Mouse (Mus musculus) MEL (cell line): Measurements from ENCODE around the gene Sept5. TPM values are rescaled to one million over a fixed set of nuclear protein-coding genes. Genes with fewer than 3 reads are reported as not detected.

ENCODE experiments used
- DNase-seq: peaks from one replicate; pipeline ENCODE4 v3.0.0; 2011; ENCODE audit warnings: low read depth, low spot score
- H3K27ac ChIP-seq: 2 replicates; pipeline ENCODE4 v1.5.1; 2012; ENCODE audit warnings: low read depth, mild to moderate bottlenecking, control low read depth, low read length, moderate library complexity; ENCODE audit not compliant: control insufficient read depth
- H3K27me3 ChIP-seq, 2 experiments: fragments of 150-350 bp in 1 of 2; sonication (generic) in 1 of 2; 2 replicates each; pipeline ENCODE4 v1.6.1; 2012; ENCODE audit warnings: low read length in 2 of 2, mild to moderate bottlenecking in 2 of 2, improper control_type of control experiment in 1 of 2, moderate library complexity in 1 of 2; ENCODE audit not compliant: insufficient read depth in 2 of 2, control insufficient read depth in 1 of 2
- H3K36me3 ChIP-seq, 2 experiments: 2 replicates each; pipeline ENCODE4 v1.6.1; 2012 to 2014; ENCODE audit warnings: low read length in 2 of 2, improper control_type of control experiment in 1 of 2, inconsistent platforms in 1 of 2, mild to moderate bottlenecking in 1 of 2; ENCODE audit not compliant: insufficient read depth in 2 of 2, control insufficient read depth in 1 of 2
- H3K4me1 ChIP-seq, 2 experiments: fragments of 150-350 bp in 1 of 2; sonication (generic) in 1 of 2; 2 replicates each; pipeline ENCODE4 v1.6.1; 2012; ENCODE audit warnings: low read length in 2 of 2, improper control_type of control experiment in 1 of 2, mild to moderate bottlenecking in 1 of 2; ENCODE audit not compliant: insufficient read depth in 2 of 2, control insufficient read depth in 1 of 2
- H3K4me3 ChIP-seq, 2 experiments: fragments of 150-350 bp in 1 of 2; sonication (generic) in 1 of 2; 2 replicates each; pipeline ENCODE4 v1.5.1; 2012; ENCODE audit warnings: low read depth in 2 of 2, low read length in 2 of 2, mild to moderate bottlenecking in 2 of 2, moderate library complexity in 2 of 2, control low read depth in 1 of 2, improper control_type of control experiment in 1 of 2; ENCODE audit not compliant: control insufficient read depth in 1 of 2, insufficient read depth in 1 of 2
- H3K79me2 ChIP-seq: 2 replicates; pipeline ENCODE4 v1.6.1; 2012; ENCODE audit warnings: mild to moderate bottlenecking, low read length, moderate library complexity; ENCODE audit not compliant: control insufficient read depth, poor library complexity, insufficient read depth
- H3K9ac ChIP-seq: 2 replicates; pipeline ENCODE4 v1.6.1; 2012; ENCODE audit warnings: low read depth, mild to moderate bottlenecking, control low read depth, low read length, moderate library complexity; ENCODE audit not compliant: control insufficient read depth, poor library complexity, severe bottlenecking
- H3K9me3 ChIP-seq: fragments of 150-350 bp; sonication (generic); replicated peaks from 2 replicates; pipeline ENCODE4 v1.6.1; 2012; ENCODE audit warnings: mild to moderate bottlenecking, low read length, improper control_type of control experiment, moderate library complexity; ENCODE audit not compliant: insufficient read depth
- EP300 ChIP-seq, 2 experiments: IDR thresholded peaks; 2 replicates each; pipeline ENCODE4 v1.6.1; 2011; ENCODE audit warnings: improper control_type of control experiment in 2 of 2, low read length in 2 of 2, low read depth in 1 of 2, mild to moderate bottlenecking in 1 of 2
- ETS1 ChIP-seq: IDR thresholded peaks from 2 replicates; pipeline ENCODE4 v1.6.1; 2012; ENCODE audit warnings: low read depth, mild to moderate bottlenecking, inconsistent platforms, low read length, improper control_type of control experiment, moderate library complexity
- GABPA ChIP-seq: IDR thresholded peaks from 2 replicates; pipeline ENCODE4 v1.6.1; 2012; ENCODE audit warnings: low read depth, mild to moderate bottlenecking, inconsistent platforms, low read length, improper control_type of control experiment, moderate library complexity
- GATA1 ChIP-seq: IDR thresholded peaks from 2 replicates; pipeline ENCODE4 v1.6.1; 2011; ENCODE audit warnings: low read depth, low read length, improper control_type of control experiment
- JUND ChIP-seq: IDR thresholded peaks from 2 replicates; pipeline ENCODE4 v1.6.1; 2011; ENCODE audit warnings: low read depth, mild to moderate bottlenecking, improper control_type of control experiment, low read length
- MAFK ChIP-seq: IDR thresholded peaks from 2 replicates; pipeline ENCODE4 v1.6.1; 2011; ENCODE audit warnings: low read depth, mild to moderate bottlenecking, low read length, improper control_type of control experiment, borderline replicate concordance
- MYB ChIP-seq: IDR thresholded peaks from 2 replicates; pipeline ENCODE4 v1.6.1; 2011; ENCODE audit warnings: mild to moderate bottlenecking, low read depth, low read length, improper control_type of control experiment
- NRF1 ChIP-seq: IDR thresholded peaks from 2 replicates; pipeline ENCODE4 v1.6.1; 2014; ENCODE audit warnings: low read depth, mild to moderate bottlenecking, inconsistent platforms, low read length, improper control_type of control experiment, moderate library complexity; ENCODE audit not compliant: poor library complexity, insufficient read depth, severe bottlenecking
- POLR2A ChIP-seq, 2 experiments: IDR thresholded peaks; 2 replicates each; pipeline ENCODE4 v1.6.1; 2011 to 2012; ENCODE audit warnings: low read length in 2 of 2, mild to moderate bottlenecking in 2 of 2, control low read depth in 1 of 2, improper control_type of control experiment in 1 of 2, low read depth in 1 of 2, moderate library complexity in 1 of 2; ENCODE audit not compliant: control insufficient read depth in 1 of 2, insufficient read depth in 1 of 2, poor library complexity in 1 of 2
- POLR2AphosphoS2 ChIP-seq: IDR thresholded peaks from 2 replicates; pipeline ENCODE4 v1.6.1; 2011; ENCODE audit warnings: low read length, improper control_type of control experiment
- RCOR1 ChIP-seq: IDR thresholded peaks from 2 replicates; pipeline ENCODE4 v1.6.1; 2012; ENCODE audit warnings: low read depth, mild to moderate bottlenecking, inconsistent platforms, low read length, improper control_type of control experiment
- SIN3A ChIP-seq: IDR thresholded peaks from 2 replicates; pipeline ENCODE4 v1.6.1; 2012; ENCODE audit warnings: low read length, improper control_type of control experiment, inconsistent platforms
- SMC3 ChIP-seq: IDR thresholded peaks from 2 replicates; pipeline ENCODE4 v1.6.1; 2011; ENCODE audit warnings: low read depth, low read length, improper control_type of control experiment
- TAL1 ChIP-seq: IDR thresholded peaks from 2 replicates; pipeline ENCODE4 v1.6.1; 2012; ENCODE audit warnings: mild to moderate bottlenecking, inconsistent platforms, low read length, moderate library complexity, mixed read lengths
- TBP ChIP-seq: IDR thresholded peaks from 2 replicates; pipeline ENCODE4 v1.8.0; 2011; ENCODE audit warnings: low read depth, low read length, improper control_type of control experiment
- TCF12 ChIP-seq: IDR thresholded peaks from 2 replicates; pipeline ENCODE4 v1.6.1; 2014; ENCODE audit warnings: low read depth, mild to moderate bottlenecking, inconsistent platforms, low read length, improper control_type of control experiment, moderate library complexity
- USF2 ChIP-seq, 2 experiments: IDR thresholded peaks; 2 replicates each; pipeline ENCODE4 v1.6.1; 2011 to 2012; ENCODE audit warnings: improper control_type of control experiment in 2 of 2, low read length in 2 of 2, borderline replicate concordance in 1 of 2, inconsistent platforms in 1 of 2, low read depth in 1 of 2, mild to moderate bottlenecking in 1 of 2; ENCODE audit not compliant: insufficient read depth in 1 of 2
- ZKSCAN1 ChIP-seq: IDR thresholded peaks from 2 replicates; pipeline ENCODE4 v1.6.1; 2012; ENCODE audit warnings: low read depth, mild to moderate bottlenecking, inconsistent platforms, low read length, improper control_type of control experiment, moderate library complexity
- ZNF384 ChIP-seq: IDR thresholded peaks from 2 replicates; pipeline ENCODE4 v1.6.1; 2012; ENCODE audit warnings: low read depth, mild to moderate bottlenecking, inconsistent platforms, low read length, improper control_type of control experiment
- polyA plus RNA-seq, 2 experiments: library from polyadenylated mRNA; stranded (reverse) in 1 of 2; unstranded in 1 of 2; fragments of >175 nt in 1 of 2; fragments of >200 nt in 1 of 2; gene quantifications; 2 replicates each; pipeline versions ENCODE4 v1.2.1 to v1.2.4; 2012; ENCODE audit warnings: low replicate concordance in 2 of 2, low read depth in 1 of 2; ENCODE audit not compliant: insufficient read length in 2 of 2, insufficient read depth in 1 of 2, missing spikeins in 1 of 2
- total RNA-seq: library from RNA; depleted of rRNA; stranded (reverse); fragments of 300-350 nt; gene quantifications from 2 replicates; pipeline ENCODE4 v1.2.3, GENCODE M21; 2012

The Sept5 gene
- total and polyA plus RNA-seq, 3 experiments = 7.4 to 29.3 TPM; not detected in 1

- H3K9me3 ChIP-seq = no peaks in the 10 kb centered on the region
- H3K4me1 ChIP-seq = no peaks in the 10 kb centered on the region
- H3K27me3 ChIP-seq = peaks cover 0 to 2% of the 10 kb centered on the region in 2 experiments; a peak in 2 of 4 replicates
- no peak for DNase-seq
- no peaks in the 10 kb centered on the region for H3K79me2 ChIP-seq
- no peak for TF ChIP-seq JUND
- TF ChIP-seq ETS1 = no peak
- TF ChIP-seq ZNF384 = no peak
- no peak for TF ChIP-seq POLR2A (IDR thresholded peaks at IDR 0.05; ENCODE audit: control insufficient read depth in 1 of 2, insufficient read depth in 1 of 2, low read depth in 1 of 2, low read length in 2 of 2, poor library complexity in 1 of 2)
- TF ChIP-seq ZKSCAN1 = no peak
- no peak for TF ChIP-seq SMC3
- no peak for TF ChIP-seq GABPA
- TF ChIP-seq RCOR1 = no peak
- no peak for TF ChIP-seq GATA1
- no peak for TF ChIP-seq TAL1
- TF ChIP-seq USF2 (IDR thresholded peaks at IDR 0.05; ENCODE audit: borderline replicate concordance in 1 of 2, insufficient read depth in 1 of 2, low read depth in 1 of 2, low read length in 2 of 2) = no peak
- no peak for TF ChIP-seq EP300 (IDR thresholded peaks at IDR 0.05; ENCODE audit: low read depth in 1 of 2, low read length in 2 of 2)
- TF ChIP-seq MAFK = no peak
- TF ChIP-seq TCF12 = no peak
- no peak overlapping the region for H3K4me3 ChIP-seq
- H3K27ac ChIP-seq = no peak overlapping the region
- no peak overlapping the region for H3K9ac ChIP-seq
- no peaks in the 10 kb centered on the region for H3K36me3 ChIP-seq
Observed at GRCm38 (mm10) chr16:18658597-18658996, 28.8 kb upstream of the Sept5 start.

DNA sequence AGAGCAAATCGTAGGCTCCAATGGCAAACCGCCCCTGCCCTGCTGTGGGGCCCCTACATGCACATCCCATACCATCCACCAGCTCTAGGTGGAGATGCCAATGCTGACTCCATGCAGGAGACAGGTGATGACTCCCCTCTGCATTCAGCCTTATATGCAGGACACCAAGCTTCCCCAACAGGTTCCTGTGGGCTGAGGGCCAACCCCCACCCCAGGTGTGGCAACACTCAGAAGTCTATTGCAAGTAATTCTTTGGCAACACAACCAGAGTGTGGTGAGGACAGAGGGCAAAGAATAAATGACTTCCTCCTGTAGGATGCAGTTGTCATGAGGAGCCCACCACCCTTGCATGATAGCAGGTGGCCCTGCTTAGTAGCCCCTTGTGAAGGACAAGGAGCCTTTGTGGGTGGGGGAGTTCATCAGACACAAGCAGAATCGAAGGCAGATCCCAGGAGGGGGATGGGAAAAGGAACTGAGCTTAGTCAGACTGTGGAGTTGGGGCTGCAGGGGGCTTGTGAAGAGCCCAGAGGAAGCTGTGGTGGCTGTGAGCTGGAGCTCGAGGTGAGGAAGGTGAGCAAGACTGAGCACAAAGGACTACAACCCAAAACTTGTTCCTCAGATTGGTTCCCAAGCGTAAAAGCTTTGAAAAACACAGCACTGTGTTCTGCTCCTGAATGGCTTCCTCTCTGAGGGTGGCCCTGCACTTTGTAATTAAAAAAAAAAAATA is 25.8 kb upstream of the Sept5 start:
- H3K27ac ChIP-seq = no peak overlapping the region

More for the DNA sequence above, 25.8 kb upstream of the Sept5 start:
- TF ChIP-seq TBP (no peak), POLR2AphosphoS2 (no peak), MYB (no peak), SIN3A (no peak), NRF1 (no peak), TCF12 (no peak), SMC3 (no peak), ETS1 (no peak), EP300 (IDR thresholded peaks at IDR 0.05; ENCODE audit: low read depth in 1 of 2, low read length in 2 of 2) (no peak)
- no peak for DNase-seq
- Histone ChIP-seq H3K27me3 (peaks cover 0 to 2% of the 10 kb centered on the region in 2 experiments; a peak in 2 of 4 replicates), H3K9ac (no peak overlapping the region), H3K36me3 (no peaks in the 10 kb centered on the region), H3K4me3 (no peak overlapping the region), H3K79me2 (no peaks in the 10 kb centered on the region), H3K4me1 (no peaks in the 10 kb centered on the region), H3K9me3 (no peaks in the 10 kb centered on the region)
